Mouse (Mus musculus): ENCODE measurements at regions not wholly inside any gene's neighbourhood (a gene's known extent, or its start where the extent isn't known, plus 50 kb on each side); places are given as distances from the start of the nearest gene placed in this dataset.

- no peak for DNase-seq (ENCODE audit: extremely low read depth, low read depth, low spot score)
These were observed 148.1 kb upstream of the Hmga2 start for GRCm38 (mm10) chr10:120624203-120624942.

DNA sequence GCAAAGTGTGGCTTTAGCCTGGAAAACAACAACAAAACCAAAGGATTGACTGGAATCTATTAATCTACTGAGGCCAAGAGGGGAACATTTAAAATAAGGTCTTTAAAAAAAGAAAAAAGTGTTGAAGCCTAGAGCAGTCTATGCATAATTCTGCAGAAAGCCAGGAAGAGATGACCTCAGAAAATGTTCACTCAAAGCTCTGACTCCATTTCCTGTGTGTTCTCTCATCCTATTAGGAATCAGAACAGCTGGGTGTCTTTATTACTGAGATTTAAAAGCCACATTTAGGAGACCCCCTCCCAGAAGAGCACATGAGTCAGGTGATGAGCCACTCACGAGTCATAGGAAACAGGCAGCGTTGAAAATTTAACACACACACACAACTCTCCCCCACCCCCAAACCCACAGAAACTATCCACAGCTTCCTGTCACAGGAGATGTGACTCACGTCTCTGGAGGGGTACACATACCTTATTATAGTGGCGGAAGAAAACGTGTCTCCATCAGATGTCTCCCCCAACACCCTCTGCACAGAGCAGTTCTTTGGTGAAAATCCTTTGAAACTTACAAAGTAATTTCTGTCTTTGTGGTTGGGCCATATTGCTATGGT is 140.2 kb upstream of the Hmga2 start:
- no peak for DNase-seq (ENCODE audit: extremely low read depth, low read depth, low spot score)

DNA sequence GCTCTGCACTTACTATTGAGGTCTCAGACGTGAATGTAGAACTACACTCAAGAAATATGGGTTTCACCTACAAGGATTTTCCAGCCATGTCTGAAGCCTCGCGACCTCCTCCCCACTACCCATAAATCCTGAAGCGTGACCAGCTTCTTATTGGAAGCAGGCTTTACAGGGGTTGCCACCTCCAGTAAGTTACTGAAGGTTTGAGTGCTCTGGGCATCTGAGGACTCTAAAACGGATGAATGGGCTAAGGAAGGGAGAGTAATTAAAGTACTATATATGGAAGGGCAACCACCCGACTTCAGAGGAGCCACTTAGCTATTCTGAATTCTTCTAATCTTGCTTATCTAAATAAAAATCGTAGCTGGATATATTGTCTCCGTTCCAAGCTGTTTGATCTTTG is 136.1 kb upstream of the Hmga2 start:
- no peak for DNase-seq (ENCODE audit: extremely low read depth, low read depth, low spot score)

DNA sequence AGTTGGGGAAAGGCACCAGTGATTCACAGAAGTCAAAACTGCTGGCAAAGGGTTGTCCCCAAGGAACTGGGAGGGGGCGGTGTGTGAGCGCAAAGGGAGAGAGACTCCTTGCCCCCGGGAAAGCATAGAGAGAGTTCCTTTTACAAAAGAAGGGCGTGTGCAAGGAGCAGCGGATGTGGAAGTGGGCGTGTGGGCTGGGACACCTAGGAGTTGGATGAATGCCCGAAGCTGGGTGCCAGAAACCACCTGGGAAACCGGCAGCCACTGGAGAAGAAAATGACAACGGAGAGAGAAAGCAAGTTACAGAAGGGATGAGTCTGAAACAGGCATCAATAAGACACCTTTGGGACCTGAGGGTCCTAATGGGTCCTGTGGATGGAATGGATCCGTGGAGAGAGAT is 133.8 kb upstream of the Hmga2 start:
- no peak for DNase-seq (ENCODE audit: extremely low read depth, low read depth, low spot score)

DNA sequence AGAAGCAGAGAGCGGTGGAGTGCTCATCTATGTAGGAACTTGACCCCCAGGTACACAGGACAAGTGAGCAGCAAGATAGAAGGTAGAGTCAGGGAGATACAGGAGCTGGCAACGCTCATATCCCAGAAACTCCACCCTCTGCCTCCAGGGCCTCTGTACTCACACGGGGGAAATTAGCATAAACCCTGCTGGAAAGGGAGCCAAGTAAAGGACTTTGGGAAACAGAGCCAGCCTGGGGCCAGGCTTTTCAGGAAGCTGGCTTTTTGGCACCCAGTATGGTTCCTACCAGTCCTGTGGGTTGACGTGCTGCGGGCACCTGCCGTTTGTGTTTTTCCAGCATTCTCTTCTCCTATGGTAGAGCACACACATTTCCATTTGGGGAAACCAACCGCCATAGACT is 128.2 kb upstream of the Hmga2 start:
- no peak for DNase-seq (ENCODE audit: extremely low read depth, low read depth, low spot score)

DNA sequence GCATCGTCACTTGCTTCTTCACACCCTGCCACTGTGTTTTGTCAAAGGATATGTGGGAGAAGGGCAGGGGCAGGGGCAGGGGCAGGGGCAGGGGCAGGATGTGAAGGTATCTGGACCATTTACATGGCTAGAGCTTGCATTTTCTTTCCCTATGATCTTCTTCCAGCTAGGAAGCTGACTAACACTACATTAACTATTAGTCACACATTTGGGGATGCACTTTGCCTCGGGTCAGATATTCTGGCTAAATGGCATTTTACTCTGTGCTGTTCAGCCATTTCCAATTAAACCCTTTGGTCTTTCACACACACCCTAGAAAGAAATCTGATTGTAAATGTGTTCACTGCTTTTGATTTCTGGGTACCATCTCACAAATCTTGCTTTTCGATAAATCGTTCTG is 126.9 kb upstream of the Hmga2 start:
- no peak for DNase-seq (ENCODE audit: extremely low read depth, low read depth, low spot score)

DNA sequence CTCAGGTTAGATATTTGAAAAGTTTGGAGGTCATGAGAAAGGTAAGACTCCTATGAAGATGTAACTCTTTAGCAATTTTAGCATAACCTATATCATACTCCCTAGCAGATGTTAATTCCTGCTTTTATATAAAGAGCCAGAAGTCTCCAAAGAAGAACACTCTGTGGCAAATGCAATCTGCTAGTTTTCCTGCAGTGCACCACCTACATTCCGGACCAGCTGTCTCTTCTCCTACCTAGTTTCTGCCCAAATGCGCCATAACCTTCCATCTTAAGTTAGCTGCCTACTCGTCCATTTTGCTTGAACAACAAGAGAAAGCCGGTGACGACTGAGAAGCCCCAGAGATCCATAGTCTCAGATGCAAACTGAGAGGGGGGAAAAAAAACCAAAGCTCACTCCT is 124.5 kb upstream of the Hmga2 start:
- no peak for DNase-seq (ENCODE audit: extremely low read depth, low read depth, low spot score)

DNA sequence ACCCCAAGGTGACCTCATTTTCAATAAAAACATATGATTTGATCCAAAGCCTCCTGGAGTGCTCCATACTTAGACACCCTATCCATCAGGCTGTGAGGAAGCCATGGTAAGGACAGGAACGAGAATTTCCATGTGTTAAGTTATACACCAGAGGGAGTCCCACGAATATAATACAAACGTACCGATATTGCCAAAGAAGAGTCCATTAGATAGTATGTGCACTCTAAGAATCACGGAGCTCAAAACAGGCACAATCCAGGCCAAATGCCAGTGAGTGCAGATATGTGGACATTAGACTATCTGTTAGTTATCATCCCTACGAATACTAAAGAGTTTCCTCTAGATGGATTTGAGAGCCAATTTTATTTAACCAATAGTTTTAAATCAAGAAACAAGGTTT is 123.3 kb upstream of the Hmga2 start:
- DNase-seq (ENCODE audit: extremely low read depth, low read depth, low spot score) = no peak

GRCm38 (mm10) chr10:120597320-120597887 is 121.1 kb upstream of the Hmga2 start:
- DNase-seq (ENCODE audit: extremely low read depth, low read depth, low spot score) = no peak

- no peak for DNase-seq (ENCODE audit: extremely low read depth, low read depth, low spot score)
These were observed 118.9 kb upstream of the Hmga2 start for GRCm38 (mm10) chr10:120595145-120595544.

DNA sequence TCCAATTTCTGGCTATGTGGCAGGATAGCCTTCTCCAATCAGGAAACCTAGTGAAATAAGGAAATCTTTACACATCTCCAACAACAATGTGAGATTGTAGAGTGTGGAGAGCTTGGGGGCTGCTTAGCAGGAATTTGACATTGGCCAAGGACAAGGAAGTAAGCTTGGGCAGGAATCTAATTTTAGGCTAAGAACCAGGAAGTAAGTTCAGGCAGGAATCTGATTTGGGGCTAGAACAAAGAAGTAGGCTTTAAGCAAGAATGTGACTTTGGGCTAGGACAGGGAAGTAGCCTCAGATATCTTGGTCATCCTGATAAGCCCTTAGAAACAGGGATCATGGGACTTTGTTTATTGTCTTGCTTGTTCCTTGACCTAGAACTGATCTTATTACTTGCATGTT is 117.6 kb upstream of the Hmga2 start:
- no peak for DNase-seq (ENCODE audit: extremely low read depth, low read depth, low spot score)

DNA sequence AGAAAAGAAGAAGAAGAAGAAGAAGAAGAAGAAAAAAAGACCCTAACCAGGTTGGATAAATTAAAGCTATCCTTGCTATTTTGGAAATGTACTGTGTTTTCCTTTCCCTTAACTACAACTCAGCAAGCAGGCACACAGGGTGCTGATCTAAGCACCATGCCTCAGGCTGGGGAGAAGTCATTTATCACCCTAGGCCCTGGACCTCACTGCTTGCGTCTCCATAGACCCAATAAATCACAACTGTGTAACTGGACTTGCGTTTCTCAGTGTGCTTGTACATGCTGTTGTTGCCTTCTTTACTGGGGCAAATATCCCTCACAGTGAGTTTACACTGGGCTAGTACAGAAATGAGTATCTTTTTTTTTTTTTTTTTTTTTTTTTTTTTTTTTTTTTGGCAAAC is 113.4 kb upstream of the Hmga2 start:
- DNase-seq (ENCODE audit: extremely low read depth, low read depth, low spot score) = no peak

- DNase-seq (ENCODE audit: extremely low read depth, low read depth, low spot score) = no peak
These were observed 111.8 kb upstream of the Hmga2 start for GRCm38 (mm10) chr10:120587854-120588633.

DNA sequence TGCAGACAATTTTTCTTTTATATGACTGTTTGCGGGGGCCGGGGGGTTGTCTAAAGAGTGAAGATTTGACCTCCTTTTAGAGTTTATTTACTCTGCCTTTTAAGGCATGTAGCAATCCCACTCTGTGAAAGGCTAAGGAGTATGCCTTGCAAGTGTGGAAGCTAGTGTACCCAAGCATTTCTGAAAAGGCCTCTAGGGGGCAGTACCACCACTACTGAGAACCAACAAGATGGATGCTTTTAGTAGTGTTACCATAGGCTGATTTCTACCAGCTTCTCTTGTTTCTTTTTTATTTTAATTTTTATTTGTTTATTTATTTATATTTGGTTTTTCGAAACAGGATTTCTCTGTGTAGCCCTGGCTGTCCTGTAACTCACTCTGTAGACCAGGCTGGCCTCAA is 110.9 kb upstream of the Hmga2 start:
- DNase-seq (ENCODE audit: extremely low read depth, low read depth, low spot score) = no peak

DNA sequence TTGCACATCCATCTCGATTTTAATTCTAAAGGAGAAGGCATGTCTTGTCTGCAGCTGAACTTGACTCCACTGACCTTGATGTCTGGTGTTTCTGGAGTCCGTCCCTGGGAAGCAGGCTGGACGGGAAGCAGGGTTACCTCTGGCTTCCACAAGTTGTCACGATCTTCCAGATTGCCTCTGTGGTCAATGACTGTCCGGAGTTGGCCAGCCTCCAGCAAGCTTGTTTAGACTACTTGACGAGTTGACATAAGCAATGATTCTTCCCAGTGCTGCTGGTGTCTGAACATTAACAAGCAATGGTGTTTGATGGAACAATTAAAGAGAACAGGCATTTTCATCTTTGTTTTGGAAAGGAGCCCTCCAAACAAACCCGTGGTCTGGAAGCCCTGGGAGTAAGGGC is 106.2 kb upstream of the Hmga2 start:
- no peak for DNase-seq (ENCODE audit: extremely low read depth, low read depth, low spot score)

DNA sequence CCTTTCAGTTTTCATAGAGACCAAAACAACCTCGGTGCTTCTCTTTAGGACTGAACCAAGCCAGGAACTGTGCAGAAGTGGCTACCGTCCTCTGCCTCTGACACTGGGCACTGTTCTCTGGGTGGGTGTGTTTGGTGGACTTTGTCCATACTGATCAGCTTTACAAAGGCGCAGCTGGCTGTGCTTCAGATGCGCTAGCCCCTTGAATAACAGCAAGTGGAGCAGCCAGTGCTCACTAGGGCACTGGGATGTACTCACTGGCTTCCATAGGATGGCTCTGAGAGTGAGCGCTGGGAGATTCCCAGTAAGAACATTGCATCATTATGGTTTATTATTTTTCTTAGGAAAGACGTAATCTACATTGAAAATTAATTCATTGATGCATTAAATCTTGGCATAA is 105.3 kb upstream of the Hmga2 start:
- DNase-seq (ENCODE audit: extremely low read depth, low read depth, low spot score) = no peak

- no peak for DNase-seq (ENCODE audit: extremely low read depth, low read depth, low spot score)
These were observed 100.6 kb upstream of the Hmga2 start for GRCm38 (mm10) chr10:120576886-120577285.

DNA sequence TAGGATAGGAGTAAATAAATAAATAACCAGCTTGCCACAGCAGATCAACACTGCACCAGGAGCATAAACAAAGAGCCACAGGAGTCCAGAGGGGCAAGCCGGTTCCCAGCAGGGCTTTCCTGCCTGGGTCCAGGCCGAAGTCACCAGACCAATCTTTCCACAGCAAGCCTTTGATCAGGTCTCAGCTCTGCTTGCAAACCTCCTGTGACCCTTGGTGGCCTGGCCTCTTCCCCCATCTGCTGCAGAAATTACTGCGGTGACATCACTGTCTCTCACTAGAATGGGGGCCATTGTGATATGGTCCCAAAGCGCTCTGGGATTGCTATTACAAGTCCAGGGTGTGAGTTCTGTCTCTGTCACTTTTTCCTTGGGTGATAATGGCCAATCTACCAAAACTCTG is 99.9 kb upstream of the Hmga2 start:
- DNase-seq (ENCODE audit: extremely low read depth, low read depth, low spot score) = no peak

DNA sequence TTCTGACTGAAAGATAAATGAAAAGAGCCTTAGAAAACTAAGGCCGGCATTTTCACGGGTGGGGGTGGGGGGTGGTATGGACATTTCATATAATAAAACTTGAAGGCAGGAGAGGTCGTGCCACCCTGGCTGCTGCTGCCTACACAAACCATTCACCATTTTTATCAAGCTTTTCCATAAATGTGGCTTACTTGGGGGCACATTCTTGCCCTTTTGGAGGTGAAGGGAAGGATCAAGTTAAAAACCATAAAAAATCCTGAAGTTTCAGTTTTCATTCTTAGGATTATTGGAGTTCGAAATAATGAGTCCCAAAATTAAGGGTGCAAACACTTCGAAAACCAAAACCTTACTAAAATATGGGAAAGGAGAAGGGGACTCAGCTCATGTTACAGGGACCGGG is 95.1 kb upstream of the Hmga2 start:
- no peak for DNase-seq (ENCODE audit: extremely low read depth, low read depth, low spot score)

DNA sequence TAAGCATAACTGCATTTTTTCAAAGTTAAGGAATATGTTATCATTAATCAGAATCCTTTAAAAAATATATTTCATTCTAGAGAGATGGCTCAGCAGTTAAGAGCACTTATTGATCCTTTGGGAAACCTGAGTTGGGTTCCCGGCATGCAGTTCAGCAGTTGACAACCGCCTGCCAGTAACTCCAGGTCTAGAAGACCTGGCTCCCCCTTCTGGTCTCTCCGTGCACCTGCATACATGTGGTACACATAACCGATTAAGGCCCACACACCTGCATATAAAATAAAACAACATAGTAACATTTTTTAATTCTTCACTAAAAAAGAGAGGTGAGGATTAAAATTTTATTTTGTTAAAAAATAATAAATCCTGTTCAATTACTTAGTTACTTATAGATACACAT is 89.7 kb upstream of the Hmga2 start:
- DNase-seq (ENCODE audit: extremely low read depth, low read depth, low spot score) = no peak

DNA sequence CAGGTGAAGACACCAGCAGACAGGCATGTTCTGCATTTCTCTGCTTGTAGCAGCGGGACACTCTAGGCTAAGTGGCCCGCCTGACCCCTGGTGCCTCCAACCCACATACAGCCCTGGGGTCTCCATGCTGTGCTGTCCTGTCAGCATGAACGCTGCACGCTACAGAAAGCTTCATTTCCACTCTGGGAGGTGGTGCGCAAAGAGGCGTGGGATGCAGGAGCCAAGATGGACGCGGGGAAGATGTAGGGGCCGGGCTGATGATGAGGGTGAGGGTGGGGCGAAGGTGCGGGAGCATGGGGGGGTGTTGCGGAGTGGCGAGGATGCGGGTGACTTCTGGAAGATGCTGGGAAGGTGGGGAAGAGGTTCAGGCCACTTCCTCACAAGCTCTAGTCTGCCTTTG is 88.6 kb upstream of the Hmga2 start:
- DNase-seq (ENCODE audit: extremely low read depth, low read depth, low spot score) = no peak

DNA sequence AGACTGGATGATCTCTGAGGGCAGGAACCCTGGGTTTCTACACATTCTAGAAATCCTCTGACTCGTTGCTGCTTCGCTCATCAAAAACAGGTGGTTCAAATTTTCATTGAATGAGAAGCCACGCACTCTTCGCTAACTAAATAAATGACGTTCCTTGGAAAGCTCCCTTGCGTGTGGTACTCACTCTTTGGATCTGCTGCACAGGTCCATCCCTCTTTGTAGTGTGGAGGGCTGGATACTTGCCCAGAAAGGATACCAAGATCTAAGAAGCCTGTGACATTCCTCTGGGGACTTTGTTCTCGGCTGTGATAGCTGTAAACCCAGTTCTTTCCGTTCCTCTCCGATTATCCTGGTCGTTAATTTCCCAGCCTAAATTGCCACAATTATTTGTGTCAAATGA is 87.7 kb upstream of the Hmga2 start:
- no peak for DNase-seq (ENCODE audit: extremely low read depth, low read depth, low spot score)
